In the genomic region with DNA sequence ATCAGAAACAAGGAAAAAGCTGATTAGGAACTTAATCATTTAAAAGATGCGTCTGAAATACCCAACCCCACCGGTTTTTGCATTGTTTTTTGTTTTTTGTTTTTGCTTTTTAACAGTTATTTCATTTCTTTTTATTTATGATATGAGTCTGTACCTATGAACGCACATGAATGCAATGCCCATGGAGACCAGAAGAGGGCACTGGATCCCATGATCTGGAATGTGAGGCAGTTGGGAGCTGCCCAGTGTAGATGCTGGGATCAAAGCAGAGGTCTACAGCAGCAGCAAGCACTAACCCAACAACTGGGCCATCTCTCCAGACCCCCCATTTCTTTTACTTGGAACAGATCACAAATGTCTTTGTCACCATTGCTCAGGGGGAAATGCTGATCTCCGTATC, we compare ENCODE assay signal across 8 mouse cellular contexts. TPM values are rescaled to one million over a fixed set of nuclear protein-coding genes. Genes with fewer than 3 reads are reported as not detected.
A peak's percentile ranks its signal among the peaks of the same experiment; 100 is the strongest.
DNase-seq lines count a peak whose midpoint lies in the region; ATAC-seq and TF ChIP-seq lines count a peak whose summit lies in the region.
"Had no signal": no experiment of that assay in that cellular context is flagged by ENCODE, and none has a peak within 500 bp of the region (broad histone marks: within the 10 kb centered on the region; RNA-seq: fewer than 3 reads in every experiment).

No protein-coding gene starts in this region.

- H3K4me3 ChIP-seq in liver, embryonic 12.5 days: no peak overlapping the region
- H3K4me3 ChIP-seq: heart, embryonic 15.5 days had no signal

- H3K27ac ChIP-seq in liver, embryonic 12.5 days: no peak overlapping the region
- H3K27ac ChIP-seq: heart, embryonic 15.5 days had no signal

- H3K4me1 ChIP-seq in liver, embryonic 12.5 days: no peaks in the 10 kb centered on the region
- H3K4me1 ChIP-seq: heart, embryonic 15.5 days had no signal

- intact Hi-C loops in heart, postnatal 36 days (cut with DNase I): loop anchor here (2.0 to 10.0 kb wide), 3 partner anchors 109 to 397 kb away; a partner anchor contains a TSS

- no peaks in the 10 kb centered on the region for H3K9me3 ChIP-seq in liver, embryonic 12.5 days (replicated peaks)
- H3K9me3 ChIP-seq: heart, embryonic 15.5 days had no signal

- no peak for ATAC-seq in liver, embryonic 12.5 days
- ATAC-seq in Patski: peak; percentile 86
- ATAC-seq in megakaryocyte, adult 5-6 weeks (ENCODE audit: poor library complexity, severe bottlenecking): peak; percentile 89

- TF ChIP-seq CTCF in Patski (IDR thresholded peaks at IDR 0.05): peak; percentile 81

- WGBS in liver, embryonic 12.5 days (ENCODE audit: insufficient replicate concordance): 30% methylated on average over 4 of the region's 4 CpGs

- no peak overlapping the region for H3K9ac ChIP-seq in liver, embryonic 12.5 days
- H3K9ac ChIP-seq: heart, embryonic 15.5 days had no signal

- H3K36me3 ChIP-seq in liver, embryonic 12.5 days: no peaks in the 10 kb centered on the region
- H3K36me3 ChIP-seq: heart, embryonic 15.5 days had no signal

- POLR2A ChIA-PET in Patski (lab: Charles Lee): no interaction called here

- H3K4me2 ChIP-seq in liver, embryonic 12.5 days: no peak overlapping the region
- H3K4me2 ChIP-seq: heart, embryonic 15.5 days had no signal

- CTCF ChIA-PET in Patski (lab: Charles Lee): interaction anchor here (0.8 to 2.4 kb wide), 9 partner anchors 8 to 130 kb away, joined by 3 to 8 read pairs (median 4); no protein-coding TSS in a partner anchor

- DNase-seq in liver (peak; percentile 65), Patski (ENCODE audit: low read depth, low spot score) (no peak)
- DNase-seq in c-Kit-negative CD71-positive TER-119-positive erythroid progenitor cells, embryonic 14.5 days (ENCODE audit: low read depth, low spot score): peak; percentile 41
- DNase-seq in heart, postnatal 36 days: peak; percentile 39 to 65
- DNase-seq in thymus, postnatal 36 days: peak; percentile 39 to 43

- in situ Hi-C loops in Patski (cut with MboI; ENCODE audit: low pct_unique_long_range_greater_than_20kb): loop anchor here (10.0 kb wide), 2 partner anchors 307 to 397 kb away; no protein-coding TSS in a partner anchor

- H3K27me3 ChIP-seq in liver, embryonic 12.5 days (replicated peaks): no peaks in the 10 kb centered on the region; the same call in 1 of the 2 replicates
- H3K27me3 ChIP-seq in Patski: peaks cover 27% of the 10 kb centered on the region
- H3K27me3 ChIP-seq: heart, embryonic 15.5 days had no signal

RNA-seq across cellular contexts. Expression of a gene that starts 21.9 kb away (rescaled TPM):
- not detected in 2 replicates for polyA plus RNA-seq in liver, embryonic 12.5 days (2016; fragmentation: Nextera tagmentation; extraction: Ambion mirVana)
- polyA plus RNA-seq in Patski (2021): not detected
- total RNA-seq in heart, postnatal 36 days (2021): not detected
- not detected in 2 replicates for total RNA-seq in megakaryocyte, adult 5-6 weeks (2015)
- total RNA-seq in megakaryocyte, adult 5-6 weeks (2017): not detected in 2 replicates

RNA-seq across cellular contexts. Expression of a gene that starts 50.8 kb away (rescaled TPM):
- polyA plus RNA-seq in liver, embryonic 12.5 days (2016; fragmentation: Nextera tagmentation; extraction: Ambion mirVana): 245 and 254 TPM in 2 replicates
- 325 TPM for polyA plus RNA-seq in Patski (2021)
- total RNA-seq in heart, postnatal 36 days (2021): 10 to 100 TPM; 69.5 to 86.9 TPM
- total RNA-seq in megakaryocyte, adult 5-6 weeks (2015): 268 and 281 TPM in 2 replicates
- total RNA-seq in megakaryocyte, adult 5-6 weeks (2017): 99.0 and 176 TPM in 2 replicates

RNA-seq across cellular contexts. Expression of a gene that starts 50.9 kb away (rescaled TPM):
- polyA plus RNA-seq in liver, embryonic 12.5 days (2016; fragmentation: Nextera tagmentation; extraction: Ambion mirVana): 0.71 and 2.0 TPM in 2 replicates
- polyA plus RNA-seq in Patski (2021): 1.6 TPM
- total RNA-seq in heart, postnatal 36 days (2021): under 1 TPM in 1 of 2 experiments, not detected in 1; 0.79 TPM
- total RNA-seq in megakaryocyte, adult 5-6 weeks (2015): 0.51 and 2.3 TPM in 2 replicates
- 0.44 and 1.7 TPM in 2 replicates for total RNA-seq in megakaryocyte, adult 5-6 weeks (2017)
